Mouse (Mus musculus) CH12.LX (cell line): ENCODE results near the gene Rilp. TPM values are rescaled to one million over a fixed set of nuclear protein-coding genes. Genes with fewer than 3 reads are reported as not detected.
A peak's percentile ranks its signal among the peaks of the same experiment; 100 is the strongest.

Experiments used
- DNase-seq: peaks from one replicate; pipeline ENCODE4 v3.0.0-alpha.2; 2013; ENCODE audit errors: extremely low read depth
- H3K27ac ChIP-seq: 2 replicates; pipeline ENCODE4 v1.5.1; 2012; ENCODE audit warnings: low read depth, mild to moderate bottlenecking, control low read depth, moderate library complexity; ENCODE audit not compliant: insufficient read depth
- H3K27me3 ChIP-seq: replicated peaks from 2 replicates; pipeline ENCODE3; 2012; ENCODE audit warnings: inconsistent platforms
- H3K36me3 ChIP-seq, 2 experiments: replicated peaks in 1 of 2; 2 replicates each; pipeline versions ENCODE3 to v1.6.1; 2012; ENCODE audit warnings: inconsistent platforms in 1 of 2, low read length in 1 of 2, mild to moderate bottlenecking in 1 of 2, mixed read lengths in 1 of 2, moderate library complexity in 1 of 2; ENCODE audit not compliant: control insufficient read depth in 1 of 2, insufficient read depth in 1 of 2
- H3K4me1 ChIP-seq, 2 experiments: 2 replicates each; pipeline ENCODE4 v1.6.1; 2012; ENCODE audit warnings: inconsistent platforms in 1 of 2, moderate library complexity in 1 of 2; ENCODE audit not compliant: insufficient read depth in 2 of 2, control insufficient read depth in 1 of 2
- H3K4me2 ChIP-seq: 2 replicates; pipeline ENCODE4 v1.6.1; 2012; ENCODE audit warnings: low read depth, mild to moderate bottlenecking, control low read depth; ENCODE audit not compliant: poor library complexity, insufficient read depth, severe bottlenecking
- H3K4me3 ChIP-seq, 3 experiments: fragments of 150-350 bp in 1 of 3; sonication (generic) in 1 of 3; replicated peaks in 1 of 3; 2 replicates each; pipeline versions ENCODE3 to v1.5.1; 2011 to 2012; ENCODE audit warnings: low read depth in 2 of 3, low read length in 2 of 3, mild to moderate bottlenecking in 2 of 3, moderate library complexity in 2 of 3, control low read depth in 1 of 3, improper control_type of control experiment in 1 of 3, inconsistent platforms in 1 of 3, mixed read lengths in 1 of 3; ENCODE audit not compliant: poor library complexity in 1 of 3
- H3K79me2 ChIP-seq: replicated peaks from 2 replicates; pipeline ENCODE4 v1.6.1; 2012; ENCODE audit warnings: mild to moderate bottlenecking, moderate library complexity; ENCODE audit not compliant: control insufficient read depth, poor library complexity, insufficient read depth, severe bottlenecking; ENCODE audit errors: extremely low read depth
- H3K9ac ChIP-seq: 2 replicates; pipeline ENCODE4 v1.6.1; 2012; ENCODE audit warnings: low read depth, mild to moderate bottlenecking, control low read depth, moderate library complexity; ENCODE audit not compliant: insufficient read depth
- H3K9me3 ChIP-seq: replicated peaks from 2 replicates; pipeline ENCODE3; 2012; ENCODE audit warnings: low read length, inconsistent platforms, mixed read lengths
- CTCF ChIP-seq, 2 experiments: IDR thresholded peaks in 1 of 2; conservative IDR thresholded peaks in 1 of 2; 2 replicates each; pipeline ENCODE4 v1.5.1; 2011 to 2012; ENCODE audit warnings: low read depth in 2 of 2, low read length in 2 of 2, improper control_type of control experiment in 1 of 2, inconsistent platforms in 1 of 2, mild to moderate bottlenecking in 1 of 2, moderate library complexity in 1 of 2
- ELF1 ChIP-seq: IDR thresholded peaks from 2 replicates; pipeline ENCODE4 v1.6.1; 2014; ENCODE audit warnings: low read depth, mild to moderate bottlenecking, inconsistent platforms, low read length, improper control_type of control experiment
- EP300 ChIP-seq: IDR thresholded peaks from 2 replicates; pipeline ENCODE4 v1.6.1; 2011; ENCODE audit warnings: low read length, improper control_type of control experiment
- HCFC1 ChIP-seq: IDR thresholded peaks from 2 replicates; pipeline ENCODE4 v1.6.1; 2012; ENCODE audit warnings: low read depth, mild to moderate bottlenecking, inconsistent platforms, low read length, improper control_type of control experiment
- IRF4 ChIP-seq: IDR thresholded peaks from 2 replicates; pipeline ENCODE4 v1.6.1; 2014; ENCODE audit warnings: low read depth, mild to moderate bottlenecking, inconsistent platforms, low read length, improper control_type of control experiment
- JUN ChIP-seq: IDR thresholded peaks from 2 replicates; pipeline ENCODE4 v1.6.1; 2011; ENCODE audit warnings: low read depth, mild to moderate bottlenecking, low read length, improper control_type of control experiment, moderate library complexity; ENCODE audit not compliant: insufficient read depth
- MAFK ChIP-seq: IDR thresholded peaks from 2 replicates; pipeline ENCODE4 v1.6.1; 2011; ENCODE audit warnings: low read length, improper control_type of control experiment; ENCODE audit not compliant: insufficient replicate concordance
- MAX ChIP-seq: IDR thresholded peaks from 2 replicates; pipeline ENCODE4 v1.6.1; 2011; ENCODE audit warnings: low read length, improper control_type of control experiment
- MAZ ChIP-seq: IDR thresholded peaks from 2 replicates; pipeline ENCODE4 v1.6.1; 2012; ENCODE audit warnings: low read depth, mild to moderate bottlenecking, inconsistent platforms, low read length, improper control_type of control experiment, moderate library complexity
- MEF2A ChIP-seq: IDR thresholded peaks from 2 replicates; pipeline ENCODE4 v1.6.1; 2014; ENCODE audit warnings: low read depth, mild to moderate bottlenecking, inconsistent platforms, low read length, improper control_type of control experiment, borderline replicate concordance
- MXI1 ChIP-seq: IDR thresholded peaks from 2 replicates; pipeline ENCODE4 v1.6.1; 2011; ENCODE audit warnings: mild to moderate bottlenecking, low read depth, low read length, improper control_type of control experiment
- MYC ChIP-seq: IDR thresholded peaks from 2 replicates; pipeline ENCODE4 v1.6.1; 2011; ENCODE audit warnings: low read depth, mild to moderate bottlenecking, improper control_type of control experiment, low read length
- POLR2AphosphoS2 ChIP-seq: IDR thresholded peaks from 2 replicates; pipeline ENCODE4 v1.6.1; 2011; ENCODE audit warnings: low read depth, low read length, improper control_type of control experiment
- SMC3 ChIP-seq: IDR thresholded peaks from 2 replicates; pipeline ENCODE4 v1.6.1; 2011; ENCODE audit warnings: low read depth, low read length, improper control_type of control experiment
- TBP ChIP-seq: conservative IDR thresholded peaks from 2 replicates; pipeline ENCODE4 v1.6.1; 2011; ENCODE audit warnings: low read depth, low read length, improper control_type of control experiment
- UBTF ChIP-seq: IDR thresholded peaks from 2 replicates; pipeline ENCODE4 v1.6.1; 2012; ENCODE audit warnings: low read depth, mild to moderate bottlenecking, inconsistent platforms, low read length, improper control_type of control experiment, moderate library complexity
- USF1 ChIP-seq: IDR thresholded peaks from 2 replicates; pipeline ENCODE4 v1.6.1; 2014; ENCODE audit warnings: low read depth, mild to moderate bottlenecking, inconsistent platforms, low read length, improper control_type of control experiment
- dilution Hi-C: fragments of 300-500 bp; cut with MboI; formaldehyde crosslinking; loops from 2 replicates; pipeline ENCODE4 v1.14.3; 2020; ENCODE audit warnings: low sequenced_read_pairs; ENCODE audit not compliant: extremely low pct_unique_long_range_greater_than_20kb, extremely low pct_ligation_motif_present
- in situ Hi-C: fragments of 300-500 bp; cut with MboI; formaldehyde crosslinking; loops from 3 replicates; pipeline ENCODE4 v1.14.3; 2019; ENCODE audit warnings: low sequenced_read_pairs, low pct_ligation_motif_present, low pct_unique_long_range_greater_than_20kb, mixed read lengths
- polyA plus RNA-seq: library from polyadenylated mRNA; unstranded; fragments of >175 nt; gene quantifications from 2 replicates; pipeline ENCODE4 v1.2.1, GENCODE M21; 2012; ENCODE audit warnings: low read depth; ENCODE audit not compliant: insufficient read length
- total RNA-seq, 2 experiments: library from RNA; depleted of rRNA; stranded (reverse); fragments of 300-350 nt in 1 of 2; fragments of >200 nt in 1 of 2; gene quantifications; 2 replicates each; pipeline ENCODE4 v1.2.3; 2012 to 2014

Gene Rilp
- total and polyA plus RNA-seq, 3 experiments, result 0.17 to 1.1 (median 0.72) TPM

DNA sequence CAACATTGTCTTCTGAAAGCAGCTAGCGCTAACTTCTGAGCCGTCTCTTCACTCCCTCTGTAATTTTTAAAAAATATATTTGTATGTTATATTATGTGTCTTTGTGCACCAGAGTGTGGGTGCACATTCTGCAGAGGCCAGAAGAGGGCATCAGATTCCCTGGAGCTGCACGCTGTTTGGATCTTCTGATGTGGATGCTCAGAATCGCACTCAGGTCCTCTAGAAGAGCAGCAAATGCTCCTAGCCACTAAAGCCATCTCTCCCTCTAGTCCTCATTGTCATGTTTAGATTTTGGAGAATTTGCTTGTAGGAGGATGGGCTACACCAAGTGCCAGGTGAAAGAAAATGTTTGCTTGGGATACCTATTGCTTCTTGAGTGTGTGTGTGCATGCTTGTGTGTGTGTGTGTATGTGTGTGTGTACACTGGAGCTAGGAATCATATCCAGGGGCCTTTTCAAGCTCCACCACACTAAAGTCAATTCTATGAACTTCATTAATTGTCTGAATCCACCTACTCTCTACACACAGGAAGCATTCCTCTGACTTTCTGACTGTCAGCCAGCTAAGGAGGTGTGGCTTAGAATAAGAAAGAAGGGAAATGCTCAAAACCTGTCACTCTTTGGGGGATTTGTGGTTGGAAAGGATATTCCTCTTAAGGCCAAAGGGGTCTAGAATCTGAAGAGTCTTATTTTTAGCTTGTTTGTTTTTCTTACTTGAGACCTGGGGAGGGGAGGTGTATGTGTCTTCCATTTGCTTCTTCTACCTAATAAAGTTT is 43.0 kb upstream of the Rilp start:
- Histone ChIP-seq H3K27ac (no peak overlapping the region), H3K9me3 (peaks cover 12% of the 10 kb centered on the region), H3K4me1 (peaks cover 12 to 51% of the 10 kb centered on the region in 2 experiments), H3K36me3 (peaks cover 20 to 30% of the 10 kb centered on the region in 2 experiments), H3K4me2 (no peak overlapping the region), H3K79me2 (peaks cover 6% of the 10 kb centered on the region; the same call in 1 of the 2 replicates), H3K4me3 (no peak overlapping the region), H3K9ac (no peak overlapping the region), H3K27me3 (no peaks in the 10 kb centered on the region)
- in situ Hi-C loops, result no loop called here
- dilution Hi-C loops, result no loop called here
- no peak for DNase-seq
- TF ChIP-seq CTCF (conservative IDR thresholded peaks at IDR 0.05 in 1 of 2, IDR thresholded peaks at IDR 0.05 in 1 of 2; ENCODE audit: low read depth in 2 of 2, low read length in 2 of 2) (0 out of 4 replicates have a peak, but pooled peaks of 1 of the 2 experiments have one; percentile 29), HCFC1 (no peak), SMC3 (peak; percentile 2; the same call in 1 of the 2 replicates)
- TF ChIP-seq, all 38 proteins: peak for 2

DNA sequence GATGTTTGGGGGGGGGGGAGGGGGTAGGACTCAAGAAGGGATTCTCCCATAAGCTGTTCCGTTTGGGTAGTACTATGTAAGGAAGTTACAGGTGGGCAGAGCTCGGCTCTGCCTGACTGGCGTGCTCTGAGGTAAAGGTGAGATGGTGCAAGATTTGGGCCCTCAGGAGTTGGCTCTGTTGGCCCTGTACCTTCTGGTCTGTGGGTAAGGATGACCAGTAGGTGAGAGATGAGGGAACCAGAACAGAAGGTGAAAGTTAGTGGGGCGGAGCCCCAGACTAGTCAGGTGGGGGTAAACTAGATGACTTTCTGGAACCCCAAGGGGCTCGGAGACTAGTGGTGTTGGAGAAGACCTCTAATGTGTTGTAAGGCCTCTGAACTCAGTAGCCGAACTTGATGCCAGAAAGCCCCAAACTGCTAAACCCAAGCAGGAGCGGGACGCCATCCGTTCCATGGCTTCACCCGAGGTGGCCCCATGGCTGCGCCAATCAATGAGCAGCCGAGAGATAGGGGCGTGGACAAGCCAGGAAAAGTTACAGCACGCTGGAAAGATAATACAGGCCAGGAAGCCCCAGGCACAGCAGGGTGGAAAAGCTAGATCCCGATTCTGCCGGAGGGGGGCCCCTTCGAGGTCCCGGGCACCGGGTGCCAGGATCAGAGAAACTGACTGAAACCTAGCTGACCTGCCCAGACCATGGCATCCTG is 42.2 kb upstream of the Rilp start:
- Histone ChIP-seq H3K9me3 (peaks cover 12% of the 10 kb centered on the region), H3K9ac (no peak overlapping the region), H3K27me3 (no peaks in the 10 kb centered on the region), H3K36me3 (peaks cover 20 to 30% of the 10 kb centered on the region in 2 experiments), H3K4me2 (no peak overlapping the region), H3K79me2 (peaks cover 1% of the 10 kb centered on the region; the same call in 1 of the 2 replicates), H3K4me1 (peaks cover 14 to 51% of the 10 kb centered on the region in 2 experiments), H3K4me3 (no peak overlapping the region), H3K27ac (no peak overlapping the region)
- no peak for DNase-seq
- TF ChIP-seq MAFK (no peak), UBTF (no peak), EP300 (no peak), ELF1 (no peak), POLR2AphosphoS2 (no peak), USF1 (no peak), HCFC1 (no peak), IRF4 (no peak), MAZ (no peak), MYC (no peak), MAX (no peak), JUN (no peak), MEF2A (no peak), MXI1 (no peak), TBP (no peak)
- dilution Hi-C loops (no loop called here), in situ Hi-C loops (no loop called here)
